Mouse (Mus musculus): Measurements from ENCODE around the gene Zfp9.

Zfp9 gene
- long read RNA-seq, experiment 1: 0 reads
- long read RNA-seq, experiment 2, partial matches to known transcripts: 1 of 1 reads
- long read RNA-seq, experiment 2, other reads (novel, unspliced or antisense): 0 of 1 reads

GRCm38 (mm10) chr6:118478957-118479708 lies at the start of gene Zfp9:
Zfp9 (minus strand) TSS chr6:118479320.
- intact Hi-C loops (cut with DNase I): no loop called here

GRCm38 (mm10) chr6:118520668-118521067 lies 41.5 kb upstream of the Zfp9 start:
- intact Hi-C loops (cut with DNase I): no loop called here

GRCm38 (mm10) chr6:118513335-118514012 lies 34.4 kb upstream of the Zfp9 start:
- intact Hi-C loops (cut with DNase I): no loop called here

- intact Hi-C loops (cut with DNase I): no loop called here
These were observed 19.9 kb upstream of the Zfp9 start for GRCm38 (mm10) chr6:118499010-118499409.

- intact Hi-C loops (cut with DNase I): no loop called here
These were observed 3.0 kb upstream of the Zfp9 start for GRCm38 (mm10) chr6:118482125-118482524.

GRCm38 (mm10) chr6:118477875-118478785 lies 990 bp downstream of the Zfp9 start:
- intact Hi-C loops (cut with DNase I): no loop called here

GRCm38 (mm10) chr6:118462069-118462705 lies 16.9 kb downstream of the Zfp9 start:
- intact Hi-C loops (cut with DNase I): no loop called here

- intact Hi-C loops (cut with DNase I): loop anchor here (5.0 kb wide), 1 partner anchor 35 kb away; no protein-coding TSS in a partner anchor
These were observed 21.4 kb downstream of the Zfp9 start for GRCm38 (mm10) chr6:118457726-118458125.

GRCm38 (mm10) chr6:118455042-118455631 lies 24.0 kb downstream of the Zfp9 start, which contains the start of gene Zfp248:
Zfp248 (minus strand) TSS chr6:118455528.
- intact Hi-C loops (cut with DNase I): loop anchor here (5.0 kb wide), 1 partner anchor 33 kb away; no protein-coding TSS in a partner anchor

GRCm38 (mm10) chr6:118454452-118454851 lies 24.7 kb downstream of the Zfp9 start:
- intact Hi-C loops (cut with DNase I): no loop called here

GRCm38 (mm10) chr6:118431502-118431901 lies 47.6 kb downstream of the Zfp9 start:
- intact Hi-C loops (cut with DNase I): no loop called here

- intact Hi-C loops (cut with DNase I): no loop called here
These were observed 52.5 kb downstream of the Zfp9 start for GRCm38 (mm10) chr6:118426666-118427065.

- intact Hi-C loops (cut with DNase I): loop anchor here (5.0 kb wide), 1 partner anchor 237 kb away; no protein-coding TSS in a partner anchor
These were observed 59.8 kb downstream of the Zfp9 start, which contains the start of gene Bms1 for GRCm38 (mm10) chr6:118419050-118419920. Bms1 (minus strand) TSS chr6:118419474.

Small RNA genes within 50 kb of the gene (microRNA-seq; reads per million reads assigned to microRNA genes)
- gene Gm25953: 0 reads per million in 2 experiments
